Comparison of ENCODE assay signal across 22 mouse cellular contexts in genomic region chr2:134792926-134793325, GRCm38 (mm10). TPM values are rescaled to one million over a fixed set of nuclear protein-coding genes. Genes with fewer than 3 reads are reported as not detected.
DNase-seq lines count a peak whose midpoint lies in the region; ATAC-seq and TF ChIP-seq lines count a peak whose summit lies in the region.
"Had no signal": no experiment of that assay in that cellular context is flagged by ENCODE, and none has a peak within 500 bp of the region (broad histone marks: within the 10 kb centered on the region; RNA-seq: fewer than 3 reads in every experiment).

No protein-coding gene starts in this region.

- no peaks in the 10 kb centered on the region for H3K9me3 ChIP-seq in intestine, embryonic 16.5 days (ENCODE audit: control insufficient read depth, low read length)
- H3K9me3 ChIP-seq in intestine, embryonic 15.5 days: no peaks in the 10 kb centered on the region
- H3K9me3 ChIP-seq in stomach, embryonic 14.5 days (ENCODE audit: control insufficient read depth, low read depth, low read length): peaks cover 3% of the 10 kb centered on the region; the same call in 1 of the 2 replicates
- no peaks in the 10 kb centered on the region for H3K9me3 ChIP-seq in stomach, postnatal 0 days (ENCODE audit: control insufficient read depth, low read length)
- H3K9me3 ChIP-seq in liver, embryonic 14.5 days (ENCODE audit: control insufficient read depth, low read length): no peaks in the 10 kb centered on the region
- no peaks in the 10 kb centered on the region for H3K9me3 ChIP-seq in hindbrain, embryonic 14.5 days (ENCODE audit: control insufficient read depth, low read length)
- H3K9me3 ChIP-seq: forebrain, embryonic 12.5 days; G1E had no signal

- H3K36me3 ChIP-seq in intestine, embryonic 16.5 days (ENCODE audit: control insufficient read depth, insufficient read depth, low read length): no peaks in the 10 kb centered on the region
- no peaks in the 10 kb centered on the region for H3K36me3 ChIP-seq in intestine, embryonic 15.5 days
- no peaks in the 10 kb centered on the region for H3K36me3 ChIP-seq in stomach, embryonic 14.5 days (ENCODE audit: control insufficient read depth, insufficient read depth, low read length)
- H3K36me3 ChIP-seq in stomach, postnatal 0 days (ENCODE audit: control insufficient read depth, insufficient read depth, low read length): no peaks in the 10 kb centered on the region
- H3K36me3 ChIP-seq in liver, embryonic 14.5 days (replicated peaks; ENCODE audit: control insufficient read depth, insufficient read depth, low read depth): no peaks in the 10 kb centered on the region
- no peaks in the 10 kb centered on the region for H3K36me3 ChIP-seq in hindbrain, embryonic 14.5 days (replicated peaks; ENCODE audit: control insufficient read depth, insufficient read depth)
- H3K36me3 ChIP-seq: forebrain, embryonic 12.5 days; G1E had no signal

- H3K27ac ChIP-seq in intestine, embryonic 16.5 days (ENCODE audit: low read length): no peak overlapping the region
- no peak overlapping the region for H3K27ac ChIP-seq in intestine, embryonic 15.5 days
- H3K27ac ChIP-seq in stomach, embryonic 14.5 days (ENCODE audit: low read length): no peak overlapping the region
- H3K27ac ChIP-seq in stomach, postnatal 0 days (replicated peaks): no peak overlapping the region
- no peak overlapping the region for H3K27ac ChIP-seq in liver, embryonic 14.5 days
- H3K27ac ChIP-seq in hindbrain, embryonic 14.5 days: no peak overlapping the region
- H3K27ac ChIP-seq: forebrain, embryonic 12.5 days; left cerebral cortex, adult 2 months had no signal

- H3K9ac ChIP-seq in intestine, embryonic 16.5 days (ENCODE audit: low read depth, low read length): no peak overlapping the region
- no peak overlapping the region for H3K9ac ChIP-seq in intestine, embryonic 15.5 days
- H3K9ac ChIP-seq in stomach, embryonic 14.5 days (replicated peaks; ENCODE audit: low read depth, low read length): no peak overlapping the region
- no peak overlapping the region for H3K9ac ChIP-seq in stomach, postnatal 0 days (ENCODE audit: low read length)
- no peak overlapping the region for H3K9ac ChIP-seq in liver, embryonic 14.5 days (replicated peaks)
- no peak overlapping the region for H3K9ac ChIP-seq in hindbrain, embryonic 14.5 days
- H3K9ac ChIP-seq: forebrain, embryonic 12.5 days had no signal

- H3K4me2 ChIP-seq in intestine, embryonic 16.5 days (ENCODE audit: low read depth, low read length): no peak overlapping the region
- no peak overlapping the region for H3K4me2 ChIP-seq in intestine, embryonic 15.5 days (replicated peaks)
- H3K4me2 ChIP-seq in stomach, embryonic 14.5 days (replicated peaks; ENCODE audit: low read depth, low read length): no peak overlapping the region
- no peak overlapping the region for H3K4me2 ChIP-seq in stomach, postnatal 0 days (replicated peaks; ENCODE audit: low read depth)
- peak overlapping the region; percentile 20; the same call in 1 of the 2 replicates for H3K4me2 ChIP-seq in liver, embryonic 14.5 days (ENCODE audit: low read depth)
- H3K4me2 ChIP-seq in hindbrain, embryonic 14.5 days (replicated peaks): no peak overlapping the region
- H3K4me2 ChIP-seq: forebrain, embryonic 12.5 days; midbrain, embryonic 11.5 days had no signal

- no peak for DNase-seq in stomach, postnatal 0 days (ENCODE audit: low spot score)
- no peak for DNase-seq in liver, embryonic 14.5 days (ENCODE audit: low read depth in 3 of 3, low spot score in 3 of 3)
- no peak for DNase-seq in adrenal gland, postnatal 14 days
- no peak for DNase-seq in hindbrain, embryonic 14.5 days (ENCODE audit: low spot score)
- DNase-seq: B cell, adult 2 months; cerebellum, adult 11 months; cerebellum, adult 9-11 months; gastrocnemius, postnatal 36 days; kidney, adult 2 months; kidney, postnatal 10 days; left cerebral cortex, postnatal 4 days had no signal

- WGBS in intestine, embryonic 16.5 days: 55% methylated on average over 7 of the region's 7 CpGs
- 55% methylated on average over 7 of the region's 7 CpGs for WGBS in intestine, embryonic 15.5 days
- 52% methylated on average over 7 of the region's 7 CpGs for WGBS in stomach, embryonic 14.5 days
- WGBS in stomach, postnatal 0 days: 59% methylated on average over 7 of the region's 7 CpGs
- 55% methylated on average over 7 of the region's 7 CpGs for WGBS in liver, embryonic 14.5 days (ENCODE audit: insufficient replicate concordance)
- WGBS in hindbrain, embryonic 14.5 days: 85% methylated on average over 7 of the region's 7 CpGs

- no peak for TF ChIP-seq CTCF in stomach, postnatal 0 days (IDR thresholded peaks at IDR 0.05; ENCODE audit: low read depth)
- TF ChIP-seq CTCF in liver, embryonic 14.5 days (IDR thresholded peaks at IDR 0.05; ENCODE audit: low read depth): no peak

- H3K4me1 ChIP-seq in intestine, embryonic 16.5 days (ENCODE audit: control insufficient read depth, insufficient read depth, low read length): no peaks in the 10 kb centered on the region
- no peaks in the 10 kb centered on the region for H3K4me1 ChIP-seq in intestine, embryonic 15.5 days (replicated peaks)
- H3K4me1 ChIP-seq in stomach, embryonic 14.5 days (ENCODE audit: control insufficient read depth, insufficient read depth, low read length): no peaks in the 10 kb centered on the region
- no peaks in the 10 kb centered on the region for H3K4me1 ChIP-seq in stomach, postnatal 0 days (replicated peaks; ENCODE audit: control insufficient read depth, insufficient read depth)
- peaks cover 0 to 1% of the 10 kb centered on the region in 2 experiments; a peak in 1 of 4 replicates for H3K4me1 ChIP-seq in liver, embryonic 14.5 days (replicated peaks; ENCODE audit: control insufficient read depth in 2 of 2, insufficient read depth in 2 of 2, low read length in 1 of 2)
- no peaks in the 10 kb centered on the region for H3K4me1 ChIP-seq in hindbrain, embryonic 14.5 days (replicated peaks; ENCODE audit: control insufficient read depth, insufficient read depth, low read length)
- H3K4me1 ChIP-seq: forebrain, embryonic 12.5 days had no signal

- peak; percentile 60; the same call in 1 of the 2 replicates for ATAC-seq in intestine, embryonic 16.5 days
- no peak for ATAC-seq in intestine, embryonic 15.5 days
- peak; percentile 46; the same call in 1 of the 2 replicates for ATAC-seq in stomach, embryonic 14.5 days (ENCODE audit: insufficient number of reproducible peaks, insufficient read depth, low FRiP score, low read depth)
- no peak for ATAC-seq in stomach, postnatal 0 days (ENCODE audit: low FRiP score, low TSS enrichment)
- ATAC-seq in liver, embryonic 14.5 days (ENCODE audit: insufficient read depth): no peak
- no peak for ATAC-seq in hindbrain, embryonic 14.5 days (ENCODE audit: low FRiP score)
- ATAC-seq: lung, postnatal 0 days; Patski had no signal

- no peak overlapping the region for H3K4me3 ChIP-seq in intestine, embryonic 16.5 days (ENCODE audit: low read length)
- H3K4me3 ChIP-seq in intestine, embryonic 15.5 days (replicated peaks): no peak overlapping the region
- H3K4me3 ChIP-seq in stomach, embryonic 14.5 days (ENCODE audit: low read depth, low read length): no peak overlapping the region
- no peak overlapping the region for H3K4me3 ChIP-seq in stomach, postnatal 0 days (ENCODE audit: low read depth, low read length)
- H3K4me3 ChIP-seq in liver, embryonic 14.5 days (ENCODE audit: insufficient read depth in 1 of 2, low read depth in 2 of 2, low read length in 2 of 2): no peak overlapping the region
- H3K4me3 ChIP-seq in hindbrain, embryonic 14.5 days (replicated peaks; ENCODE audit: low read length): no peak overlapping the region
- H3K4me3 ChIP-seq: erythroblast, embryonic 14.5 days; forebrain, embryonic 12.5 days; left cerebral cortex, adult 2 months had no signal

- TF ChIP-seq EP300 in stomach, postnatal 0 days (optimal IDR thresholded peaks at IDR 0.05): no peak
- TF ChIP-seq EP300 in liver, embryonic 14.5 days (IDR thresholded peaks at IDR 0.05; ENCODE audit: low read depth): no peak

- no peaks in the 10 kb centered on the region for H3K27me3 ChIP-seq in intestine, embryonic 16.5 days (replicated peaks; ENCODE audit: control insufficient read depth, insufficient read depth, low read length)
- H3K27me3 ChIP-seq in intestine, embryonic 15.5 days (replicated peaks): no peaks in the 10 kb centered on the region
- no peaks in the 10 kb centered on the region for H3K27me3 ChIP-seq in stomach, embryonic 14.5 days (ENCODE audit: control insufficient read depth, insufficient read depth, low read length)
- H3K27me3 ChIP-seq in stomach, postnatal 0 days (ENCODE audit: control insufficient read depth, insufficient read depth, low read length): no peaks in the 10 kb centered on the region
- H3K27me3 ChIP-seq in liver, embryonic 14.5 days (ENCODE audit: control insufficient read depth, insufficient read depth, low read length): no peaks in the 10 kb centered on the region
- no peaks in the 10 kb centered on the region for H3K27me3 ChIP-seq in hindbrain, embryonic 14.5 days (ENCODE audit: control insufficient read depth, insufficient read depth, low read length)
- H3K27me3 ChIP-seq: CH12.LX, Patski had no signal

RNA-seq across cellular contexts. Expression of gene Plcb1, which starts 7.1 kb away (rescaled TPM):
- 6.4 and 7.8 TPM in 2 replicates for polyA plus RNA-seq in intestine, embryonic 16.5 days (2015; fragmentation: Nextera tagmentation; extraction: Ambion mirVana)
- 10.9 and 11.9 TPM in 2 replicates for polyA plus RNA-seq in intestine, embryonic 15.5 days (2015; fragmentation: Nextera tagmentation; extraction: Ambion mirVana)
- polyA plus RNA-seq in stomach, embryonic 14.5 days (2014; fragmentation: Nextera tagmentation; extraction: Ambion mirVana): 23.7 and 25.3 TPM in 2 replicates
- 6.9 and 7.0 TPM in 2 replicates for polyA plus RNA-seq in stomach, postnatal 0 days (2015; fragmentation: Nextera tagmentation; extraction: Ambion mirVana)
- polyA plus RNA-seq in liver, embryonic 14.5 days (2012; rRNA removed): 0.43 and 0.56 TPM in 2 replicates
- 1.7 and 3.0 TPM in 2 replicates for polyA plus RNA-seq in liver, embryonic 14.5 days (2014; fragmentation: Nextera tagmentation; extraction: Ambion mirVana)
- 46.0 and 56.2 TPM in 2 replicates for total RNA-seq in adrenal gland, postnatal 14 days (2021)
- 69.0 and 72.8 TPM in 2 replicates for polyA plus RNA-seq in hindbrain, embryonic 14.5 days (2014; fragmentation: Nextera tagmentation; extraction: Ambion mirVana)
- total RNA-seq: CH12.LX had no signal
- polyA plus RNA-seq: erythroblast, embryonic 14.5 days; G1E had no signal

Comparison
In these comparisons a context has a peak if more than half of its experiments do, and no peak if none do; other contexts are left out.
1. ATAC-seq: peak in intestine, embryonic 16.5 days (single experiment) and stomach, embryonic 14.5 days (single experiment); none in intestine, embryonic 15.5 days (single experiment), stomach, postnatal 0 days (single experiment), liver, embryonic 14.5 days (single experiment) and hindbrain, embryonic 14.5 days (single experiment).